Mouse (Mus musculus) ES-E14 (cell line): ENCODE results near the gene Lgmn. TPM values are rescaled to one million over a fixed set of nuclear protein-coding genes. Genes with fewer than 3 reads are reported as not detected.

Source experiments
- DNase-seq: peaks from one replicate; pipeline ENCODE4 v3.0.0-alpha.2; 2013; ENCODE audit warnings: low read depth, low spot score
- H3K27ac ChIP-seq: 2 replicates; pipeline ENCODE4 v1.5.1; 2012; ENCODE audit warnings: low read depth, mild to moderate bottlenecking, low read length, moderate library complexity, mixed read lengths; ENCODE audit not compliant: poor library complexity, insufficient read depth, severe bottlenecking
- H3K36me3 ChIP-seq: 2 replicates; pipeline ENCODE4 v1.6.1; 2012; ENCODE audit warnings: mild to moderate bottlenecking, low read length, moderate library complexity, mixed read lengths; ENCODE audit not compliant: control insufficient read depth, poor library complexity, insufficient read depth, severe bottlenecking
- H3K4me1 ChIP-seq, 2 experiments: fragments of 150-350 bp in 1 of 2; sonication (generic) in 1 of 2; 2 replicates each; pipeline ENCODE4 v1.6.1; 2012; ENCODE audit warnings: low read length in 2 of 2, mild to moderate bottlenecking in 1 of 2, mixed read lengths in 1 of 2; ENCODE audit not compliant: control insufficient read depth in 2 of 2, insufficient read depth in 2 of 2, poor library complexity in 1 of 2
- H3K4me3 ChIP-seq, 2 experiments: fragments of 150-350 bp in 1 of 2; sonication (generic) in 1 of 2; 2 replicates each; pipeline ENCODE4 v1.5.1; 2012; ENCODE audit warnings: low read length in 2 of 2, low read depth in 1 of 2, mild to moderate bottlenecking in 1 of 2, mixed read lengths in 1 of 2; ENCODE audit not compliant: insufficient read depth in 1 of 2, poor library complexity in 1 of 2, severe bottlenecking in 1 of 2
- H3K9ac ChIP-seq: 2 replicates; pipeline ENCODE4 v1.6.1; 2012; ENCODE audit warnings: low read depth, mild to moderate bottlenecking, low read length, mixed read lengths; ENCODE audit not compliant: poor library complexity, insufficient read depth, severe bottlenecking
- H3K9me3 ChIP-seq: fragments of 150-350 bp; sonication (generic); 2 replicates; pipeline ENCODE4 v1.6.1; 2012; ENCODE audit warnings: low read depth, mild to moderate bottlenecking, low read length; ENCODE audit not compliant: control insufficient read depth, insufficient read depth
- CHD2 ChIP-seq: IDR thresholded peaks from 2 replicates; pipeline ENCODE4 v1.6.1; 2014; ENCODE audit warnings: mild to moderate bottlenecking, low read depth, low read length, inconsistent platforms
- HCFC1 ChIP-seq: IDR thresholded peaks from 2 replicates; pipeline ENCODE4 v1.6.1; 2012; ENCODE audit warnings: low read length, inconsistent platforms, borderline replicate concordance; ENCODE audit not compliant: insufficient read depth
- MAFK ChIP-seq: IDR thresholded peaks from 2 replicates; pipeline ENCODE4 v1.6.1; 2014; ENCODE audit warnings: mild to moderate bottlenecking, low read depth, low read length, inconsistent platforms; ENCODE audit not compliant: insufficient read depth
- ZC3H11A ChIP-seq: IDR thresholded peaks from 2 replicates; pipeline ENCODE4 v1.6.1; 2012; ENCODE audit warnings: low read depth, mild to moderate bottlenecking, inconsistent platforms, low read length, borderline replicate concordance
- ZNF384 ChIP-seq: IDR thresholded peaks from 2 replicates; pipeline ENCODE4 v1.6.1; 2012; ENCODE audit warnings: low read depth, low read length, inconsistent platforms
- in situ Hi-C, 2 experiments: fragments of 600-800 bp; cut with MboI; formaldehyde crosslinking; loops; one replicate each; pipeline ENCODE4 v1.15.1; 2025; ENCODE audit warnings: low sequenced_read_pairs in 2 of 2, inconsistent platforms in 1 of 2; ENCODE audit not compliant: unreplicated experiment in 2 of 2
- total RNA-seq: library from RNA; depleted of rRNA; stranded (reverse); fragments of 300-350 nt; gene quantifications from 2 replicates; pipeline ENCODE4 v1.2.3, GENCODE M21; 2012

Lgmn gene
- total RNA-seq, 1 experiment: 99.1 TPM

DNA sequence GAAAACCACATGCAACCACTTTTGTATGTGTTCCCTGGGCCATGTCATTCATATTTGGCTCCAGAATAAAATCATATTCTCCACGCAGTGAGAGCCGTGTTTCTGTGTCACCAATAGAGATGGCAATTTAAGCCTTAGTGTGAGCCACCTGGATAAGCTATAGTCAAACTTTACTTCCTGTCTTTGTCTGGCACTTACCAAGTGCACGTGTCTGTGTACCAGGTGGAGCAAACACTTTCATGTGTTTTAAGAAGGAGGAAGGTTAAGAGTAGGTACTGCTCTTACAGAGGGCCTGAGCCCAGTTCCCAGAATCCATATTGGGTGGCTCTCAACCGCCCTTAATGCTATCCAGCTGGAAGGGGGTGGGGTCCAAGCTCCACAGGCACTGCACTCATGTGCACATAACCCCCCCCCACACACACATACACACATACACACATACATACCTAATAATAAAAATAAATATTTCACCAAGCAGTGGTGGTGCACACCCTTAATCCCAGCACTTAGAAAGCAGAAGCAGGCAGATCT lies 14.5 kb downstream of the Lgmn start:
- no peak overlapping the region for H3K27ac ChIP-seq
- no peaks in the 10 kb centered on the region; the same call in 1 of the 2 replicates for H3K36me3 ChIP-seq
- H3K4me3 ChIP-seq: no peak overlapping the region
- peaks cover 0 to 4% of the 10 kb centered on the region in 2 experiments; a peak in 3 of 4 replicates for H3K4me1 ChIP-seq
- no peaks in the 10 kb centered on the region for H3K9me3 ChIP-seq
- no peak for TF ChIP-seq HCFC1
- no peak for TF ChIP-seq ZNF384
- no peak for DNase-seq
- no peak overlapping the region for H3K9ac ChIP-seq
- in situ Hi-C loops: no loop called here

DNA sequence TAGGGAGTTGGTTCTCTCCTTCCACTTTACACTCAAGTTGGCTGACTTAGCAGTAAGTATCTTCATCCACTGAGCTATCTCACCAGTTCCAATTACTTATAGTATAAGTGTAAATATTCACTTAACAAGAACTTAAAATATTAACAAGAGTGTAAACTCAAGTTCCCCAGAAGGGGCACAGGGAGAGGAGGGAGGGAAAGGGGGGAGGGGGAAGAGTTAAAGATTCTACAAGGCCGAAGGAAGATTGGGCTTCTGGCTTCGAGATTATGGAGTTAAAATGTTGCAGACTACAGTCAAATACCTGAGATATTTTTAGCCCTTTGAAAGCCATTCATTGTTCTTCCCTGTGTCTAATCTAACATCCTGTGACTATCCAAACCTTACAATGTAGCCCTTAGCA lies 15.2 kb downstream of the Lgmn start:
- Histone ChIP-seq H3K36me3 (no peaks in the 10 kb centered on the region; the same call in 1 of the 2 replicates), H3K9me3 (no peaks in the 10 kb centered on the region), H3K27ac (no peak overlapping the region), H3K9ac (no peak overlapping the region), H3K4me1 (peaks cover 0 to 8% of the 10 kb centered on the region in 2 experiments; a peak in 3 of 4 replicates), H3K4me3 (no peak overlapping the region)
- in situ Hi-C loops: no loop called here
- TF ChIP-seq ZNF384: no peak
- no peak for TF ChIP-seq ZC3H11A
- TF ChIP-seq MAFK: no peak
- no peak for DNase-seq

DNA sequence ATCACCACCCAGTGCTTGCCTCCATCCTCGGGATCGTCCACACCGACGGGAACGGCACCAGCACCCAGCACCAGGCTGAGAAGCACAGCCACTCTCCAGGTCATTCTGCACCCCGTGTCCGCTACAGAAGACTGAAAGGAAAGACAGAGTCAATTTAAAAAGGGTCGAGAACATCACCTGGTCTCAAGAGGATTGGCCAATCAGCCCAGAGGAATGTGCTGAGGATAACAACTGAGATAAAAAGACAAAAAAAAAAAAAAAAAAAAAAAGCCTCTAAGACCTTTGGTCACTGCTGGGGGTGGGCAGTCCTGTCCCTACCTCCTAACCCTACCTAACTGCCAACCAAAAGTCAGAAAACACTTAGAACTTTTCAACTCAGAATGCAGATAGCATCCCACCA lies 16.0 kb downstream of the Lgmn start:
- TF ChIP-seq ZC3H11A: no peak
- no peak for TF ChIP-seq CHD2
- TF ChIP-seq ZNF384: no peak
- TF ChIP-seq MAFK: no peak
- in situ Hi-C loops: no loop called here
- no peaks in the 10 kb centered on the region; the same call in 1 of the 2 replicates for H3K36me3 ChIP-seq
- H3K9ac ChIP-seq: no peak overlapping the region
- peaks cover 0 to 8% of the 10 kb centered on the region in 2 experiments; a peak in 3 of 4 replicates for H3K4me1 ChIP-seq
- DNase-seq: no peak
- no peaks in the 10 kb centered on the region for H3K9me3 ChIP-seq
- H3K4me3 ChIP-seq: no peak overlapping the region
- H3K27ac ChIP-seq: no peak overlapping the region

DNA sequence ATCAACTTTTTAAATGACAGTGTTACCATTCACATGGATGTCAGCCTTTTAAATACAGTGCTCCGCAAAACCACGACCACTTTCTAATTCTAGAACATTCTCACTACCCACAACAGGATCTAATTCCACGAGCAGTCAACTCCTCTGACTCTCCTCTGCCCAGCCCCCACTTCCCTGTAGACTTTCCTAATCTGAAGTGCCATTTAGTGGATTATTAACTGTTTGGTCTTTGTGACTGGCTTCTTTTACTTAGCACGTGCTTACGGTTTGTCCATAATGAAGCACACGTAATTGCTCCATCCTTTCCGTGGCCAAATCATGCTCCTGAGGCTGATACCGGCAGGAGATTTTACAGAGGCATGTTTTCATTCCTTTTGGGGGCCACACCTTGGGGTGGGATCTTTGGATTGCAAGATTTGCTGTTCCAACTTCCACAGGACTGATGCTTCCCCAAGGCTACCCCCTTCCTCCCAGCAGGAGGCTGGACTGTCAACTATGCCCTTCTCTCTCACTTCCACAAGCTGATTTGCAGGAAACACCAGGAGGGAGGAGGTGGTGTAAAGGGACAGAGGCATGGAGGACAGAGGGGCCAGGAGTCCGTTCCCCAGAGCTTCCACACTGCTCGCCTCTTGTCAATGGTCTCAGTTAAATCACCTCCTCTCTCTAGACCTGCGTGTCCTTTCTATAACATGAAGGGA lies 16.8 kb downstream of the Lgmn start:
- no peaks in the 10 kb centered on the region; the same call in 1 of the 2 replicates for H3K36me3 ChIP-seq
- no peak overlapping the region for H3K9ac ChIP-seq
- no peak overlapping the region for H3K4me3 ChIP-seq
- DNase-seq: no peak
- H3K4me1 ChIP-seq: peaks cover 0 to 8% of the 10 kb centered on the region in 2 experiments; a peak in 3 of 4 replicates
- H3K27ac ChIP-seq: no peak overlapping the region
- in situ Hi-C loops: no loop called here
- H3K9me3 ChIP-seq: no peaks in the 10 kb centered on the region
- TF ChIP-seq MAFK (no peak), ZNF384 (no peak), ZC3H11A (no peak), CHD2 (no peak), HCFC1 (no peak)

DNA sequence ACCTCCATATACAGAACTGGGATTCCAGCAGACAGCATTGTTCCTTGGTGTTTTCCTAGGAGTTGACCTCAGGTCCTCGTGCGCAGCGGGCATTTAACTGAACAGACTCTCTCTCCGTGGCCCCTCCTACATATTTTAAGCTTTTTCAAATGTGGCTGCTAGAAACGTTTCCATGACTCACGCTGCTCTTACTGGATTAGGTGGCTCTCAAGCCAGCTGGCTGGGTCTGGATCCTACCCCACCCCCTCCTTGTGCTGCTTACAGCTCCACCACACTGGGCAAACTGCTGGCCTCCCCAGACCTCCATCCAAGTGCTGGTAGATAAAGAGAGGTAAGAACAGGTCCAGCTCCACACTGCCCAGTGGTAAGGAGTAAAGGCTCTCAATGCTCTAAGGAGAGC lies 17.5 kb downstream of the Lgmn start:
- no peaks in the 10 kb centered on the region; the same call in 1 of the 2 replicates for H3K36me3 ChIP-seq
- TF ChIP-seq HCFC1: no peak
- DNase-seq: no peak
- no peak overlapping the region for H3K9ac ChIP-seq
- no peak overlapping the region for H3K27ac ChIP-seq
- H3K4me1 ChIP-seq: peaks cover 0 to 10% of the 10 kb centered on the region in 2 experiments; a peak in 3 of 4 replicates
- no peaks in the 10 kb centered on the region for H3K9me3 ChIP-seq
- H3K4me3 ChIP-seq: no peak overlapping the region
- in situ Hi-C loops: no loop called here
